Mouse (Mus musculus): ENCODE measurements around the gene Tuba4a.

Gene Tuba4a

GRCm38 (mm10) chr1:75212542-75212941 is 7.1 kb downstream of the Tuba4a start:
- no peak for DNase-seq (ENCODE audit: low spot score in 2 of 2)

GRCm38 (mm10) chr1:75211141-75211708 is 8.4 kb downstream of the Tuba4a start:
- no peak for DNase-seq (ENCODE audit: low spot score in 2 of 2)

- DNase-seq (ENCODE audit: low spot score in 2 of 2) = peak; percentile 98
These were observed 9.3 kb downstream of the Tuba4a start, which contains the start of the genes Glb1l and Stk16 for GRCm38 (mm10) chr1:75210136-75211087. Glb1l (minus strand) TSS chr1:75210813. Stk16 (plus strand) TSS chr1:75210838.

GRCm38 (mm10) chr1:75208967-75209678 is 10.5 kb downstream of the Tuba4a start:
- DNase-seq (ENCODE audit: low spot score in 2 of 2) = peak in 1 of 2 experiments; percentile 52

GRCm38 (mm10) chr1:75201236-75201635 is 18.4 kb downstream of the Tuba4a start:
- no peak for DNase-seq (ENCODE audit: low spot score in 2 of 2)

- DNase-seq (ENCODE audit: low spot score in 2 of 2) = no peak
These were observed 27.2 kb downstream of the Tuba4a start for GRCm38 (mm10) chr1:75192452-75192851.

- DNase-seq (ENCODE audit: low spot score in 2 of 2) = peak; percentile 97 to 99
These were observed 27.9 kb downstream of the Tuba4a start, which contains the start of the genes Ankzf1 and Atg9a for GRCm38 (mm10) chr1:75191622-75192402. Ankzf1 (plus strand) TSS chr1:75192151. Atg9a (minus strand) TSS chr1:75192196.

GRCm38 (mm10) chr1:75191258-75191621 is 28.4 kb downstream of the Tuba4a start:
- no peak for DNase-seq (ENCODE audit: low spot score in 2 of 2)

GRCm38 (mm10) chr1:75190577-75190976 is 29.1 kb downstream of the Tuba4a start:
- no peak for DNase-seq (ENCODE audit: low spot score in 2 of 2)

GRCm38 (mm10) chr1:75187914-75188483 is 31.7 kb downstream of the Tuba4a start:
- DNase-seq (ENCODE audit: low spot score in 2 of 2) = no peak

- no peak for DNase-seq (ENCODE audit: low spot score in 2 of 2)
These were observed 32.5 kb downstream of the Tuba4a start for GRCm38 (mm10) chr1:75187126-75187525.

GRCm38 (mm10) chr1:75185495-75185894 is 34.2 kb downstream of the Tuba4a start:
- no peak for DNase-seq (ENCODE audit: low spot score in 2 of 2)

- DNase-seq (ENCODE audit: low spot score in 2 of 2) = no peak
These were observed 37.5 kb downstream of the Tuba4a start for GRCm38 (mm10) chr1:75182160-75182559.

GRCm38 (mm10) chr1:75181377-75181870 is 38.2 kb downstream of the Tuba4a start:
- no peak for DNase-seq (ENCODE audit: low spot score in 2 of 2)

- no peak for DNase-seq (ENCODE audit: low spot score in 2 of 2)
These were observed 38.9 kb downstream of the Tuba4a start for GRCm38 (mm10) chr1:75180741-75181140.

- DNase-seq (ENCODE audit: low spot score in 2 of 2) = peak; percentile 96 to 98
These were observed 39.5 kb downstream of the Tuba4a start, which contains the start of gene Abcb6 for GRCm38 (mm10) chr1:75180105-75180590. Abcb6 (minus strand) TSS chr1:75180392.

GRCm38 (mm10) chr1:75179334-75180104 is 40.1 kb downstream of the Tuba4a start:
- DNase-seq (ENCODE audit: low spot score in 2 of 2) = peak; percentile 80 to 83

GRCm38 (mm10) chr1:75168472-75169464 is 50.9 kb downstream of the Tuba4a start, which contains the start of gene Zfand2b:
Zfand2b (plus strand) TSS chr1:75168646.
- DNase-seq (ENCODE audit: low spot score in 2 of 2) = peak; percentile 97
